Mouse (Mus musculus) embryonic facial prominence, embryonic 14.5 days (tissue): ENCODE data around the gene Ap1g1. TPM values are rescaled to one million over a fixed set of nuclear protein-coding genes. Genes with fewer than 3 reads are reported as not detected.

Source experiments
- ATAC-seq: fragments of 200-750 bp; cut with Nextera tagmentation; 2 replicates; pipeline ENCODE4 v1.8.0; 2017; ENCODE audit warnings: low read depth, moderate number of reproducible peaks, moderate TSS enrichment
- DNase-seq: peaks from one replicate; pipeline ENCODE4 v3.0.0-alpha.2; 2015; ENCODE audit warnings: low spot score
- H3K27ac ChIP-seq: fragments of 300-500 bp; sonication (generic); replicated peaks from 2 replicates; pipeline ENCODE4 v1.5.1; 2014; ENCODE audit warnings: low read depth, mild to moderate bottlenecking, low read length, moderate library complexity
- H3K27me3 ChIP-seq: fragments of 300-500 bp; sonication (generic); replicated peaks from 2 replicates; pipeline ENCODE4 v1.6.1; 2014; ENCODE audit warnings: low read length; ENCODE audit not compliant: control insufficient read depth, insufficient read depth
- H3K36me3 ChIP-seq: fragments of 300-500 bp; sonication (generic); 2 replicates; pipeline ENCODE4 v1.6.1; 2014; ENCODE audit warnings: low read length, mixed read lengths; ENCODE audit not compliant: control insufficient read depth, insufficient read depth
- H3K4me1 ChIP-seq: fragments of 300-500 bp; sonication (generic); 2 replicates; pipeline ENCODE4 v1.6.1; 2014; ENCODE audit warnings: antibody characterized with exemption, low read length; ENCODE audit not compliant: control insufficient read depth, insufficient read depth
- H3K4me2 ChIP-seq: fragments of 300-500 bp; sonication (generic); 2 replicates; pipeline ENCODE4 v1.6.1; 2014; ENCODE audit warnings: low read depth, mild to moderate bottlenecking, low read length, moderate library complexity, mixed read lengths
- H3K4me3 ChIP-seq: fragments of 300-500 bp; sonication (generic); 2 replicates; pipeline ENCODE4 v1.5.1; 2014; ENCODE audit warnings: low read depth, mild to moderate bottlenecking, low read length
- H3K9ac ChIP-seq: fragments of 300-500 bp; sonication (generic); 2 replicates; pipeline ENCODE4 v1.6.1; 2014; ENCODE audit warnings: low read depth, mild to moderate bottlenecking, low read length, moderate library complexity, mixed read lengths
- H3K9me3 ChIP-seq: fragments of 300-500 bp; sonication (generic); 2 replicates; pipeline ENCODE4 v1.6.1; 2016; ENCODE audit warnings: low read length; ENCODE audit not compliant: control insufficient read depth
- WGBS: fragments of 180-500 bp; shearing (Covaris S2); extraction: QIAGEN DNeasy Blood & Tissue Kit; methylation state at CpG from one replicate; pipeline ENCODE4 v1.1.7; 2014; 5-methylcytosine and 5-hydroxymethylcytosine counted together
- polyA plus RNA-seq: library from polyadenylated mRNA; unstranded; fragments of >200 nt; fragmentation: Nextera tagmentation; extraction: Ambion mirVana; gene quantifications from 2 replicates; pipeline ENCODE4 v1.2.1, GENCODE M21; 2014

The Ap1g1 gene
- polyA plus RNA-seq, 1 experiment from 2014 or later, result 38.4 TPM

DNA sequence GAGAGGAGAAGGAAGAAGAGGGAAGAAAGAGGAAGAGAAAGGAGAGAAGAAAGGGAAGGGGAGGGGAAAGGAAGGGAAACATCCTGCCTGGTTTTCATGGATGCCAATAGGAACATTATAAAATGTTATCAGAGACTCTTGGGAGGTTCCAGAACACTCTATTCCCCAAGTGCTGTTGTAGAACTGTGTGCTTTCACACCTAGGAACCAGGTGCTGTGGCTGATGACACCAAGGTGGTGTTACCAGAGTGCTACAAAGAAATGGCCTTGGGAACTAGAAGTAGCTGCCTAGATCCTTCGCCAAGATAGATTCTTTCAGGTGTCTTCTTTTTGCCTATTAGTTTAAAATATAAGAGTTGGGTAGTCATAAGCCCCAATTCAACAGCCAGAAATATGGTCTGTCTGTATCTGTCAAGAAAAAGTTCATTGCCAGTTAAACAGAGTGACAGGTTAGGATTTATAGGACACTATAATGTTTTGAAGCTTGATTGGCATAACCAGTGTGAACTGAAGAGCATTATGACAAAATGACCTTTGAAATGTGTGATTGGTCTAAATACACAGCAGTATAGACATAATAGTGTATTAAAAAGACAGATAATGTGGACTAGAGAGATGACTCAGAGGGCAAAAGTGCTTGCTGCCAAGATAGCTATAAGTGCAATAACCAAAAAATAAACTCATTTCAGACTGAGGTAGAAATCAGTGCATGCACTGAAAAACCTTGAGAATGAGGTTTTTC is 126.7 kb downstream of the Ap1g1 start:
- 91% methylated on average over 1 of the region's 1 CpGs for WGBS
- H3K9ac ChIP-seq, result no peak overlapping the region
- no peak overlapping the region for H3K4me2 ChIP-seq
- ATAC-seq (no peak), DNase-seq (no peak)
- no peaks in the 10 kb centered on the region for H3K9me3 ChIP-seq
- H3K27ac ChIP-seq, result no peak overlapping the region
- H3K27me3 ChIP-seq, result no peaks in the 10 kb centered on the region
- no peak overlapping the region for H3K4me3 ChIP-seq
- H3K36me3 ChIP-seq, result peaks cover 47% of the 10 kb centered on the region
- no peaks in the 10 kb centered on the region for H3K4me1 ChIP-seq

DNA sequence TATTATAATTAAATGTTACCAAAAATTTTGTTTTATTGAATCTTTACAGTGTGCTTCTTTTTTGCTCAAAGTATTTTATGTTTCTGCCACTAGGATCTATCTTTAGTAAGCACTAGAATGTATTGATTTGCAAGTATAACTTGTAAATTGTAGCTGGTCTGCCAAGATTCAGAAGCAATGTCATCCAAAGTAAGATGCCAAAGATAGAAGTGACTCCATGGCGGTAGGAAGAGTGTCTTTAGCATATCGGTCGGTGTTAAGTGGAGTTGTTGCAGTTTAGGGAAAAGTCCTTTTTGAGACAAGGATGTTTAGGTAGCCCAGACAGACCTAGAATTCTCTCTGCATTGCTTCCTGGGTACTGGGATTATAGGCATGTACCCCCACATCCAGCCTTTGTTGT is 128.6 kb downstream of the Ap1g1 start:
- Histone ChIP-seq H3K9ac (no peak overlapping the region), H3K9me3 (no peaks in the 10 kb centered on the region), H3K4me1 (no peaks in the 10 kb centered on the region), H3K4me3 (no peak overlapping the region), H3K27me3 (no peaks in the 10 kb centered on the region), H3K27ac (no peak overlapping the region), H3K4me2 (no peak overlapping the region), H3K36me3 (peaks cover 55% of the 10 kb centered on the region)
- ATAC-seq (no peak), DNase-seq (no peak)
- 92% methylated on average over 3 of the region's 3 CpGs for WGBS

DNA sequence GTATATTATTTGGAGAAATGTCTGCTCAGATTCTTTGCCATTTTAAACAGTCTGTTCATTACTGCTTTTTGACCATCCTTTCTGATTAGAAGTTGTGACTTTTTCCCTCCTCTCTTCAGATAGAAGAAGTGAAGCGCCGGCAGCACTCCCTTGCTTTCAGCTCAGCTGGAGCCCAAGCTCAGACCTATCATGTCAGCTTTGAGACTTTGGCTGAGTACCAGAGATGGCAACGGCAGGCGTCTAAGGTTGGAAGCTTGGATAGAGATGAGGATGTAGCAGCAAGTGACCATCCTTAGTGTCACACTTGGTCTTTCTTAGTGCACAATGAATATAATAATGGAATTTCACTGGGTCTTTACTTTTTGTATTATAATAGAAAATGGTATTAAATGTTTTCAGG is 129.0 kb downstream of the Ap1g1 start:
- no peaks in the 10 kb centered on the region for H3K27me3 ChIP-seq
- no peak overlapping the region for H3K9ac ChIP-seq
- no peaks in the 10 kb centered on the region for H3K9me3 ChIP-seq
- 93% methylated on average over 4 of the region's 4 CpGs for WGBS
- no peaks in the 10 kb centered on the region for H3K4me1 ChIP-seq
- ATAC-seq (no peak), DNase-seq (no peak)
- H3K4me3 ChIP-seq, result no peak overlapping the region
- H3K4me2 ChIP-seq, result no peak overlapping the region
- H3K36me3 ChIP-seq, result peaks cover 59% of the 10 kb centered on the region
- H3K27ac ChIP-seq, result no peak overlapping the region

Other genes starting within 250 kb of the Ap1g1 start
- gene Dhx38, start 212.7 kb upstream of the Ap1g1 start, polyA plus RNA-seq, result 17.4 and 19.5 TPM in 2 replicates
- 23.5 and 25.4 TPM in 2 replicates for gene Txnl4b, start 212.7 kb upstream of the Ap1g1 start, polyA plus RNA-seq
- gene Hp, start 199.4 kb upstream of the Ap1g1 start, polyA plus RNA-seq, result 2.3 and 4.3 TPM in 2 replicates
- 34.7 and 39.3 TPM in 2 replicates for gene Dhodh, start 169.9 kb upstream of the Ap1g1 start, polyA plus RNA-seq
- gene Pkd1l3, start 164.0 kb upstream of the Ap1g1 start, polyA plus RNA-seq, result 0.24 TPM in 1 of 2 replicates, not detected in the other
- 118 and 136 TPM in 2 replicates for gene Ist1, start 85.3 kb upstream of the Ap1g1 start, polyA plus RNA-seq
- gene Zfp821, start 73.0 kb upstream of the Ap1g1 start, polyA plus RNA-seq, result 22.4 and 24.9 TPM in 2 replicates
- gene Atxn1l, start 40.8 kb upstream of the Ap1g1 start, polyA plus RNA-seq, result 7.9 and 9.2 TPM in 2 replicates
- 2.8 and 2.9 TPM in 2 replicates for gene Phlpp2, start 90.0 kb downstream of the Ap1g1 start, polyA plus RNA-seq
- 1.8 and 2.1 TPM in 2 replicates for gene Marveld3, start 183.6 kb downstream of the Ap1g1 start, polyA plus RNA-seq
- gene Tat, start 211.9 kb downstream of the Ap1g1 start, polyA plus RNA-seq, result 0.08 TPM in 1 of 2 replicates, not detected in the other